Mouse (Mus musculus) lung, embryonic 16.5 days (tissue): ENCODE measurements around the gene Igf2r. TPM values are rescaled to one million over a fixed set of nuclear protein-coding genes. Genes with fewer than 3 reads are reported as not detected.

Source experiments
- polyA plus RNA-seq: library from polyadenylated mRNA; unstranded; fragments of >200 nt; fragmentation: Nextera tagmentation; extraction: Ambion mirVana; gene quantifications from 2 replicates; pipeline ENCODE4 v1.2.1, GENCODE M21; 2015

Igf2r gene
- polyA plus RNA-seq, 1 experiment from 2014 or later = 64.4 TPM

Other genes starting within 250 kb of the Igf2r start
- not detected in 2 replicates for gene Slc22a2, start 185.5 kb downstream of the Igf2r start, polyA plus RNA-seq
- 9.1 and 12.7 TPM in 2 replicates for gene Slc22a1, start 93.8 kb downstream of the Igf2r start, polyA plus RNA-seq
- gene Mas1, start 98.5 kb upstream of the Igf2r start, polyA plus RNA-seq = 0.25 and 0.40 TPM in 2 replicates
- gene Mrgprh, start 106.4 kb upstream of the Igf2r start, polyA plus RNA-seq = not detected in 2 replicates
- gene Pnldc1, start 140.6 kb upstream of the Igf2r start, polyA plus RNA-seq = 0.69 and 1.2 TPM in 2 replicates
- gene Tcp1, start 146.0 kb upstream of the Igf2r start, polyA plus RNA-seq = 344 and 362 TPM in 2 replicates
- gene Mrpl18, start 146.7 kb upstream of the Igf2r start, polyA plus RNA-seq = 135 and 139 TPM in 2 replicates
- gene Acat3, start 170.9 kb upstream of the Igf2r start, polyA plus RNA-seq = 0.87 and 0.92 TPM in 2 replicates
- 83.8 and 91.4 TPM in 2 replicates for gene Acat2, start 191.1 kb upstream of the Igf2r start, polyA plus RNA-seq
- gene Wtap, start 224.5 kb upstream of the Igf2r start, polyA plus RNA-seq = 126 and 128 TPM in 2 replicates
- gene Sod2, start 237.2 kb upstream of the Igf2r start, polyA plus RNA-seq = 102 and 116 TPM in 2 replicates